Mouse (Mus musculus): ENCODE results near the gene Zswim8. TPM values are rescaled to one million over a fixed set of nuclear protein-coding genes. Genes with fewer than 3 reads are reported as not detected.
A peak's percentile ranks its signal among the peaks of the same experiment; 100 is the strongest.
"Not testable (repeated sequence)": the region's sequence is repeated elsewhere in the genome, so short reads cannot be mapped to it uniquely, and the experiment has no call there.

The Zswim8 gene
- polyA plus RNA-seq, 1 experiment from 2014 or later, result 45.3 TPM

DNA sequence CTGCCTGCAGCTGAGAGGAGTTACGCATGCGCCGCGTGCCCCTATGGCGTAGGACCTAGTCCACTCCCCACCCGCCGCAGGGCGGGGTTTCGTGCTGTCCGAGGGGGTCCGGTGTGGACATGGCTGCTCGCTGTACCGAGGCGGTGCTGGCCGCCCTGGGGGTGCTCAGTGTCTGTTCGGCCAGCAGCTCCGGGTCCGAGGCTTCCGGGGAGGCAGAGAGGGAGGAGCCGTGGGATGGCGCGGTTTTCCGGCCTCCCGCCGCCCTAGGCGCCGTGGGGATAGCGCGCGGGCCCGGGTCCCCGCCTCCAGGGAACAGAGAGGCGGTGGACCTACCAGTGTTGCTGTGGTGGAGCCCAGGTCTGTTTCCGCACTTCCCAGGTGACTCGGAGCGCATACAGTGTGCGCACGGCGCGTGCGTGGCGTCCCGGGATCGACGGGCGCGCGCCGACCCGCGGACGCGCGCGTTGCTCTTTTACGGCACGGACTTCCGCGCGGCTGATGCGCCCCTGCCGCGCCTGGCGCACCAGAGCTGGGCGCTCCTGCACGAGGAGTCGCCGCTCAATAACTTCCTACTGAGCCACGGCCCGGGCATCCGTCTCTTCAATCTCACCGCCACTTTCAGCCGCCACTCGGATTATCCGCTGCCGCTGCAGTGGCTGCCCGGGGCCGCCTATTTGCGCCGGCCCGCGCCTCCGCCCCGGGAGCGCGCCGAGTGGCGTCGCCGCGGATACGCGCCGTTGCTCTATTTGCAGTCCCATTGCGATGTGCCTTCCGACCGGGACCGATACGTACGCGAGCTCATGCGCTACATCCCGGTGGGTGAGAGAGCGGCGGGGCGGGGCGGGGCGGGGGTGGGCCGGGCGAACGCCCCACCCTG is 12.2 kb upstream of the Zswim8 start, which contains the start of gene Fut11:
Gene Fut11, plus strand, starts transcription at position 85 of the 877 bp plus-strand sequence.
- peak within 1 kb of the TSS; percentile 65 for H3K4me3 ChIP-seq
- H3K4me2 ChIP-seq, result peak within 1 kb of the TSS; percentile 83
- WGBS, result under 1% methylated on average over 109 of the region's 111 CpGs
- ATAC-seq (ENCODE audit: low FRiP score), result peak; percentile 94
- H3K4me1 ChIP-seq (replicated peaks), result peaks cover 54% of the 10 kb centered on the region
- H3K27me3 ChIP-seq, result no peaks in the 10 kb centered on the region
- peaks cover 46% of the 10 kb centered on the region for H3K36me3 ChIP-seq
- no peaks in the 10 kb centered on the region for H3K9me3 ChIP-seq
- H3K27ac ChIP-seq, result peak within 1 kb of the TSS; percentile 96
- H3K9ac ChIP-seq, result peak within 1 kb of the TSS; percentile 86

DNA sequence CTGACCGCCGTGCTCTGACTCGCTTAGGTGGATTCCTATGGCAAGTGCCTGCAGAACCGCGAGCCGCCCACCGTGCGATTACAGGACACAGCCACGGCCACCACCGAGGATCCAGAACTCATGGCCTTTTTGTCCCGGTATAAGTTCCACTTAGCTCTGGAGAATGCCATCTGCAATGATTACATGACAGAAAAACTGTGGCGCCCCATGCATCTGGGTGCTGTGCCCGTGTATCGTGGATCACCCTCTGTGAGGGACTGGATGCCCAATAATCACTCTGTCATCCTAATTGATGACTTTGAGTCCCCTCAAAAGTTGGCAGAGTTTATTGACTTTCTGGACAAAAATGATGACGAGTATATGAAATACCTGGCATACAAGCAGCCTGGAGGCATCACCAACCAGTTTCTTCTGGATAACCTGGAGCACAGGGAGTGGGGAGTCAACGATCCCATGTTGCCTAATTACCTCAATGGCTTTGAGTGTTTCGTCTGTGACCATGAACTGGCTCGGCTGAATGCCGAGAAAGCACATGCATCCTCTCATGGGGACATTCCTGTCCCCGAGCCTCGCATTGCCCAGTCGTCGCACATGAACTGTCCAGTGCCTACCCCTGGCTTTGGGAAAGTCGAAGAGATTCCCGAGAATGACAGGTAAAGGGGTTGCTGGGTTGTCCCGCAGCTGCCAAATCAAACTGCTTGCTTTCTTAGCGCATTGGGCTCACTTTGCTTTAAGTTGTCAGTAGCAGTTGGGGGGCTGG is 11.4 kb upstream of the Zswim8 start:
- peaks cover 61% of the 10 kb centered on the region for H3K4me1 ChIP-seq (replicated peaks)
- peak overlapping the region; percentile 83 for H3K4me2 ChIP-seq
- ATAC-seq (ENCODE audit: low FRiP score), result no peak
- WGBS, result 12% methylated on average over 27 of the region's 27 CpGs
- peak overlapping the region; percentile 65 for H3K4me3 ChIP-seq
- H3K36me3 ChIP-seq, result peaks cover 38% of the 10 kb centered on the region
- peak overlapping the region; percentile 86 for H3K9ac ChIP-seq
- no peaks in the 10 kb centered on the region for H3K9me3 ChIP-seq
- H3K27ac ChIP-seq, result peak overlapping the region; percentile 96
- H3K27me3 ChIP-seq, result no peaks in the 10 kb centered on the region

DNA sequence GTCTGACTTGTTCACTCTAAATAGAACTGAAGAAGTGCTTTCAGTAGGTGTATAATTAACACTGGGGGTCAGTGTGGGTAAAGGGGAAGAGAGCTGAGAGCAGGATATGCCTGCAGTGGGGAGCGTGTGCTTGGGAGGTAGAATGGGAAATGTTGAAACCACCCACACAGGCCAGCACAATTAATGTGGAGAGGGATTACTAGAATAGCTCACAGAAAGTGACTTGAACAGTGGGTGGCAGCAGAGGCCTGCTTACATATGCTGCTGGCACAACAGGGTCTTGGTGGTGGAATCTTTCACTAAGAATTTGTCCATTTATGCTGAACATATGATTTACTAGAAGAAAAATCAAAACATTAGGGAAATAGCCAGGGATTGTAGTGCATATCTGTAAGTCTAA is 10.4 kb upstream of the Zswim8 start:
- Histone ChIP-seq H3K27ac (peak overlapping the region; percentile 13; the same call in 1 of the 2 replicates), H3K27me3 (no peaks in the 10 kb centered on the region), H3K4me3 (peak overlapping the region; percentile 65), H3K4me2 (peak overlapping the region; percentile 83), H3K4me1 (replicated peaks) (peaks cover 72% of the 10 kb centered on the region), H3K9me3 (no peaks in the 10 kb centered on the region), H3K36me3 (peaks cover 27% of the 10 kb centered on the region), H3K9ac (peak overlapping the region; percentile 86)
- no peak for ATAC-seq (ENCODE audit: low FRiP score)
- 0% methylated on average over 1 of the region's 1 CpGs for WGBS

DNA sequence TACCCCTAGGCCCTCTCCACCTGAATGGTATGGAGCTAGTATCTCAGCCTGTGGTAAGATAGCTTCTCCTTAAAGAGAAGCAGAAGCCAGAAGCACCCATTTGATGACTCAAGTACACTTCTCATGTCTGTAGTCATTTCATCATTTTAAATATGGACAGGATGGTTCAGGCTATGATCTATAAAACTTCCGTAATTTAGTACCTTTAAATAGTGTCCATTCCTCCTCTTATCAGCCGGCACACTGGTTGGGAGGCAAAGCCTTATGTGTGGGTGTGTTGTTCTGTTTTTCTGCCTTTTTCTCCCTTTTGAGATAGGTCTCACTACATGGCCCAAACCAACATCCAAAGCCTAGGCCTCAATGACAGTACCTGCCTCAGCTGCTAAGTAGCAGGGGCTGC is 8.8 kb upstream of the Zswim8 start:
- H3K27ac ChIP-seq, result no peak overlapping the region
- peaks cover 79% of the 10 kb centered on the region for H3K4me1 ChIP-seq (replicated peaks)
- peak overlapping the region; percentile 65 for H3K4me3 ChIP-seq
- no peaks in the 10 kb centered on the region for H3K9me3 ChIP-seq
- peak overlapping the region; percentile 83 for H3K4me2 ChIP-seq
- peaks cover 12% of the 10 kb centered on the region for H3K36me3 ChIP-seq
- ATAC-seq (ENCODE audit: low FRiP score), result no peak
- WGBS, result 91% methylated on average over 2 of the region's 2 CpGs
- H3K9ac ChIP-seq, result peak overlapping the region; percentile 60
- H3K27me3 ChIP-seq, result no peaks in the 10 kb centered on the region

DNA sequence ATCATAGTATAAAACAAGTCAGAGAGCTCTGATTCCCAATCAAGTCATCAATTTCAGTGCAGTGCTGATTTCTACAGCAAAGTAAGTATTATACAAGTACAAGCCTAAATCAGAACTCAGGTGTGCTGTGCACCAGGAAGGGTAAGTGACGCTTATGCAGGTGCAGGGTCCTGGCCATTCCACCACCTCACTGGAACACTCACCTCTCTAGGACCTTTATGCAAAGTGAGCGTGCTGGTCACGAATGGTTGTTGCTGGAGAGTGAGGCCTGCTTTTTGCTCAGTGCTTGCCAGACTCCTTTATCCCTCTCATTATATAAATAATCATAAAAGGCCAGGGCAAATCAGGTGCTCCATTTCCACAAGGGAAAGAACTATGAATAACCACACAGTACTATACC is 7.0 kb upstream of the Zswim8 start:
- no peaks in the 10 kb centered on the region for H3K9me3 ChIP-seq
- no peak overlapping the region for H3K27ac ChIP-seq
- 89% methylated on average over 3 of the region's 3 CpGs for WGBS
- H3K4me1 ChIP-seq (replicated peaks), result peaks cover 75% of the 10 kb centered on the region
- H3K36me3 ChIP-seq, result peaks cover 15% of the 10 kb centered on the region
- H3K4me2 ChIP-seq, result no peak overlapping the region
- no peaks in the 10 kb centered on the region for H3K27me3 ChIP-seq
- no peak overlapping the region for H3K9ac ChIP-seq
- no peak for ATAC-seq (ENCODE audit: low FRiP score)
- no peak overlapping the region for H3K4me3 ChIP-seq

DNA sequence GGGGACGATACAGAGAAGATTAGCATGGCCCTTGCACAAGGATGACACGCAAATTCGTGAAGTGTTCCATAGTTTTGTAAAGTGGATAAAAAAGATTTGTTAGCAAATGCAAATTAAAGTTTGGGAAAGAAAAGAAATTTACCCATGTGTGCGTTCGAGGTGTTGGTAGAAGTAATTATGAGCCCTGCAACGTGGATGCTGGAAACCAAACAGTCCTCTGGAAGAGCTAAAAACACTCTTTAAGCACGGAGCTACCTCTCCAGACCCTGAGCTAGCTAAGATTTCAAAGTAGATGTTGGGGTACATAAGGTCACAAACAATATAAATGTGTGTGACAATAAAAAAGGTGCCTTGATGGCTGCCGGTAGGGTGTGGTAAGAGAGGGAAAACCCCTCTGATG is 5.8 kb upstream of the Zswim8 start:
- no peak for ATAC-seq (ENCODE audit: low FRiP score)
- Histone ChIP-seq H3K4me2 (peak overlapping the region; percentile 67), H3K27me3 (no peaks in the 10 kb centered on the region), H3K4me3 (peak overlapping the region; percentile 77), H3K9ac (peak overlapping the region; percentile 91), H3K36me3 (peaks cover 18% of the 10 kb centered on the region), H3K27ac (no peak overlapping the region), H3K4me1 (replicated peaks) (peaks cover 69% of the 10 kb centered on the region), H3K9me3 (no peaks in the 10 kb centered on the region)
- WGBS, result 83% methylated on average over 8 of the region's 8 CpGs

DNA sequence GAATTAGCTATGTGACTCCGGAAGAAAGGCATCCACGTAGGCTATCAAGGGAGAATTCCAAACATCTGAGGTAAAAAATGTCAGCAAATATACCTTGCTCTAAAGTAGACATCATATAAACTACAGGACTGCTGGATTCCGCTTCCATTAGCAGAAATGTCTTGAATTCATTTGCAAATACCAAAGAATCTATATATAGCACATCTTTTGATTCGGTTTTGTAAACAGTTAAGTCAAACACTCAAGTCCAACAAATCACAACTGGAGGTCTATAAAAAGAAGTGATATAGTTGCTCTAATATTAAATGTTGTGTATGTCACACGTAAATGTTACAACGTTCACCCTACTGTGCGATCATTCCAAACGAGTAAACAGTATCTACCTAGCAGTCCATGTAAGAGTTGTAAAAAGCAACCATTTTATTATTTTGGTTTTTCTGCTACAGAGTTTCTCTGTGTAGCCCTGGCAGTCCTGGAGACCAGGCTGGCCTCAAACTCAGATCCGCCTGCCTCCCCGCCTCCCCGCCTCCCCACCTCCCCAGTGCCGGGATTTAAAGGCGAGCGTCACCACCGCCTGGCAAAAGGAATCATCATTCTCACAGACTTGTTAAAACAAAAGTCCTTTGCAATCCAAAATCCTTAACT is 5.1 kb upstream of the Zswim8 start:
- H3K27ac ChIP-seq, result peak overlapping the region; percentile 93
- no peaks in the 10 kb centered on the region for H3K9me3 ChIP-seq
- peak overlapping the region; percentile 67 for H3K4me2 ChIP-seq
- WGBS, result 15% methylated on average over 15 of the region's 15 CpGs
- peak overlapping the region; percentile 77 for H3K4me3 ChIP-seq
- peaks cover 18% of the 10 kb centered on the region for H3K36me3 ChIP-seq
- peaks cover 66% of the 10 kb centered on the region for H3K4me1 ChIP-seq (replicated peaks)
- peak overlapping the region; percentile 91 for H3K9ac ChIP-seq
- no peaks in the 10 kb centered on the region for H3K27me3 ChIP-seq
- peak; percentile 9 for ATAC-seq (ENCODE audit: low FRiP score)

DNA sequence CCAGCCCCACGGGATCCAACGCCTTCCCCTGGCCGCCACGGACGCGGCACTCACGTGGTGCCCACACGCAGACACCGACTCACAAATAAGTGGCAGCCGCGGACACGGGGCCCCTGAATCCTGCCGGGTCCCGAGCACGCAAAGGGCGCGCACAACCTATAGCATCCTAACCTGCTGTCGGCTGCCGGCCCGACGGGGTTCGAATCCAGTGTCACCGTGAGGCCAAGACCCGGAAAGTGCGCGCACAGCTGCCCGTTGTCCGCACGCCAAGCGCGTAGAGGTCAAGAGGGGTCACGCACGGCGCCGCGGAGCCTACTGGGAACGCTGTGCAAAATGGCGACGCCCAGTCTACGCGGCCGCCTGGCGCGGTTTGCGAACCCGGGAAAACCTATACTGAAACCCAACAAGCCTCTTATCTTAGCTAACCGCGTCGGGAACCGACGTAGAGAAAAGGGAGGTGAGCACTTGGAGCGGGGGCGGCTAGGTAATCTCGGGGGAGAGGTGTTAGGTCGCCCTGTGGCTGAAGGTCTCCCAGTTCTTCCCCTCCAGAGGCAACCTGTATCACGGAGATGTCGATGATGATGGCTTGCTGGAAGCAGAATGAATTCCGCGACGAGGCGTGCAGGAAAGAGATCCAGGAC is 4.5 kb upstream of the Zswim8 start, which contains the start of gene Chchd1:
Gene Chchd1, plus strand, starts transcription at position 266 of the 641 bp plus-strand sequence.
- H3K4me1 ChIP-seq (replicated peaks), result peaks cover 60% of the 10 kb centered on the region
- H3K9me3 ChIP-seq, result no peaks in the 10 kb centered on the region
- peak within 1 kb of the TSS; percentile 67 for H3K4me2 ChIP-seq
- WGBS, result under 1% methylated on average over 61 of the region's 61 CpGs
- H3K9ac ChIP-seq, result peak within 1 kb of the TSS; percentile 91
- H3K4me3 ChIP-seq, result peak within 1 kb of the TSS; percentile 77
- H3K27ac ChIP-seq, result peak within 1 kb of the TSS; percentile 93
- no peaks in the 10 kb centered on the region for H3K27me3 ChIP-seq
- ATAC-seq (ENCODE audit: low FRiP score), result peak; percentile 63
- peaks cover 18% of the 10 kb centered on the region for H3K36me3 ChIP-seq

DNA sequence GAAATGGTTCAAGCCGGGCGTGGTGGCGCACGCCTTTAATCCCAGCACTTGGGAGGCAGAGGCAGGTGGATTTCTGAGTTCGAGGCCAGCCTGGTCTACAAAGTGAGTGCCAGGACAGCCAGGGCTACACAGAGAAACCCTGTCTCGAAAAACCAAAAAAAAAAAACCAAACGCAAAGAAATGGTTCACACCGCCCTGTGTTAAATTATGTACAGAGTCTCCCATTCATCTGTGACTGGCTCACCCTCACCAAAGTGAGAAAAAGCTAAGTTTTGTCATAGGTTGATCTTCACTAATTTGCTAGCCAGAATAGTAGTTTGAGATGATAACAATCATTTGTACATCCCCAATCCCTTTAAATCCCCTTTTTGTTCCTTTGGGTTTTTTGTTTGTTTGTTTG is 3.9 kb upstream of the Zswim8 start:
- H3K9me3 ChIP-seq; H3K27me3 ChIP-seq; ATAC-seq (ENCODE audit: low FRiP score): not testable (repeated sequence)
- Histone ChIP-seq H3K27ac (peak overlapping the region; percentile 93), H3K36me3 (peaks cover 18% of the 10 kb centered on the region), H3K4me3 (peak overlapping the region; percentile 77), H3K4me1 (replicated peaks) (peaks cover 56% of the 10 kb centered on the region), H3K9ac (peak overlapping the region; percentile 91), H3K4me2 (peak overlapping the region; percentile 67)
- 10% methylated on average over 8 of the region's 8 CpGs for WGBS

DNA sequence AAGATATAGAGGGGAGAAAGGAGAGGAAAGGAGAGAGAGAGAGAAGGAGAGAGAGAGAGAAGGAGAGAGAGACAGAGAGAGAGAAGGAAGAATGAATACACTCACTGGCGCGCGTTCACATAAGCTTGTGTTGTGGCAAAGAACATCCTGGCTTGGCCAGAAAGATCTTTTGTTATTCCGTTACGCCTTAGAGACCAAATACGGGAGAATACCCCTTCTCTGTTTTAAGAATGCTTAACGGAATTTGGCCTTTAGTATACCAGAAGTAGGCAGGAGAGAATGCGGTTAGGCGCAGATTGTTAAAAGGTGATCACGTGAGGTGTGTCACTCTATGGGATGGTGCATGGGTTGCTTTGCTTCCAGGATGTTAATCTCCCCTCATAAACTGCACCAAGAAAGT is 887 bp downstream of the Zswim8 start:
- 8% methylated on average over 10 of the region's 10 CpGs for WGBS
- Histone ChIP-seq H3K9me3 (no peaks in the 10 kb centered on the region), H3K4me3 (peak overlapping the region; percentile 93), H3K4me1 (replicated peaks) (peaks cover 36% of the 10 kb centered on the region), H3K36me3 (peaks cover 47% of the 10 kb centered on the region), H3K9ac (peak overlapping the region; percentile 95), H3K27ac (peak overlapping the region; percentile 94), H3K4me2 (peak overlapping the region; percentile 88), H3K27me3 (no peaks in the 10 kb centered on the region)
- ATAC-seq (ENCODE audit: low FRiP score), result no peak

DNA sequence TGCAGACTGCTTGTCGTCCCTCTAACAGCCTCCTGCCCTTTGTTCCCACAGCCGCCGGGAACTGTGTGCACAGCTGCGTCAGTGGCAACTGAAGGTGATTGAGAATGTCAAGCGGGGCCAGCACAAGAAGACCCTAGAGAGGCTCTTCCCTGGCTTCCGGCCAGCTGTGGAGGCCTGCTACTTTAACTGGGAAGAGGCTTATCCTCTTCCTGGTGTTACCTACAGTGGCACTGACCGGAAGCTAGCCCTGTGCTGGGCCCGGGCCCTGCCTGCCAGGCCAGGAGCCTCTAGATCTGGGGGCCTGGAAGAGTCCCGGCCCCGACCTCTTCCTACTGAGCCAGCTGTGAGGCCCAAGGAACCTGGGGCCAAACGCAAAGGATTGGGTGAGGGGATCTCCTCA is 6.5 kb downstream of the Zswim8 start:
- no peak; the same call in 1 of the 2 replicates for ATAC-seq (ENCODE audit: low FRiP score)
- H3K36me3 ChIP-seq, result peaks cover 88% of the 10 kb centered on the region
- H3K4me3 ChIP-seq, result no peak overlapping the region
- H3K27ac ChIP-seq, result no peak overlapping the region
- peaks cover 14% of the 10 kb centered on the region for H3K4me1 ChIP-seq (replicated peaks)
- no peak overlapping the region for H3K9ac ChIP-seq
- H3K27me3 ChIP-seq, result no peaks in the 10 kb centered on the region
- 78% methylated on average over 11 of the region's 11 CpGs for WGBS
- H3K9me3 ChIP-seq, result no peaks in the 10 kb centered on the region
- H3K4me2 ChIP-seq, result no peak overlapping the region
